Mouse (Mus musculus): ENCODE data around the gene Spint5. TPM values are rescaled to one million over a fixed set of nuclear protein-coding genes. Genes with fewer than 3 reads are reported as not detected.

Spint5 gene
- total RNA-seq, 2 experiments from 2014 or later, result not detected

Other genes starting within 250 kb of the Spint5 start
- gene Trp53tg5, start 241.6 kb upstream of the Spint5 start, total RNA-seq (2021), result not detected
- gene Dbndd2, start 229.2 kb upstream of the Spint5 start, total RNA-seq (2021), result 10 to 100 TPM; 10.9 to 17.1 TPM
- 100 to 1,000 TPM; 133 to 134 TPM for gene Pigt, start 217.8 kb upstream of the Spint5 start, total RNA-seq (2021)
- 10 to 100 TPM in 1 of 2 experiments, 1 to 10 TPM in 1; 1.9 to 49.1 TPM for gene Wfdc2, start 152.9 kb upstream of the Spint5 start, total RNA-seq (2021)
- not detected for gene Spint3, start 141.8 kb upstream of the Spint5 start, total RNA-seq (2021)
- 1 to 10 TPM in 1 of 2 experiments, under 1 TPM in 1; 0.48 to 1.2 TPM for gene Wfdc6a, start 129.9 kb upstream of the Spint5 start, total RNA-seq (2021)
- not detected for gene Eppin, start 121.7 kb upstream of the Spint5 start, total RNA-seq (2021)
- not detected for gene Wfdc6b, start 101.8 kb upstream of the Spint5 start, total RNA-seq (2021)
- gene Wfdc8, start 101.7 kb upstream of the Spint5 start, total RNA-seq (2021), result under 1 TPM; 0.20 to 0.39 TPM
- gene Wfdc16, start 76.5 kb upstream of the Spint5 start, total RNA-seq (2021), result not detected
- under 1 TPM in 1 of 2 experiments, not detected in 1; 0.76 TPM for gene Wfdc10, start 59.3 kb upstream of the Spint5 start, total RNA-seq (2021)
- gene Wfdc9, start 58.7 kb upstream of the Spint5 start, total RNA-seq (2021), result not detected
- not detected for gene Wfdc11, start 41.2 kb upstream of the Spint5 start, total RNA-seq (2021)
- gene Wfdc13, start 30.2 kb upstream of the Spint5 start, total RNA-seq (2021), result not detected
- not detected for gene Spint4, start 16.8 kb upstream of the Spint5 start, total RNA-seq (2021)
- gene Wfdc3, start 30.6 kb downstream of the Spint5 start, total RNA-seq (2021), result under 1 TPM; 0.90 to 0.92 TPM
- 10 to 100 TPM; 50.1 to 54.2 TPM for gene Dnttip1, start 30.7 kb downstream of the Spint5 start, total RNA-seq (2021)
- gene Ube2c, start 54.6 kb downstream of the Spint5 start, total RNA-seq (2021), result 10 to 100 TPM; 48.4 to 64.6 TPM
- gene Tnnc2, start 64.7 kb downstream of the Spint5 start, total RNA-seq (2021), result 100 to 1,000 TPM in 1 of 2 experiments, 10 to 100 TPM in 1; 94.0 to 231 TPM
- 10 to 100 TPM; 40.5 to 42.9 TPM for gene Snx21, start 70.5 kb downstream of the Spint5 start, total RNA-seq (2021)
- gene Acot8, start 89.6 kb downstream of the Spint5 start, total RNA-seq (2021), result 10 to 100 TPM; 30.1 to 31.3 TPM
- 1 to 10 TPM; 3.8 to 4.5 TPM for gene Zswim3, start 89.8 kb downstream of the Spint5 start, total RNA-seq (2021)
- 10 to 100 TPM; 10.7 to 11.0 TPM for gene Zswim1, start 107.4 kb downstream of the Spint5 start, total RNA-seq (2021)
- gene Spata25, start 113.2 kb downstream of the Spint5 start, total RNA-seq (2021), result 1 to 10 TPM in 1 of 2 experiments, under 1 TPM in 1; 0.76 to 1.7 TPM
- gene Ctsa, start 117.6 kb downstream of the Spint5 start, total RNA-seq (2021), result 100 to 1,000 TPM; 140 to 158 TPM
- 1 to 10 TPM; 5.4 to 7.4 TPM for gene Neurl2, start 118.2 kb downstream of the Spint5 start, total RNA-seq (2021)
- 10 to 100 TPM; 25.7 to 28.9 TPM for gene Pltp, start 142.4 kb downstream of the Spint5 start, total RNA-seq (2021)
- 10 to 100 TPM; 78.8 to 80.7 TPM for gene Pcif1, start 164.0 kb downstream of the Spint5 start, total RNA-seq (2021)
- 10 to 100 TPM; 20.7 to 21.7 TPM for gene Zfp335, start 196.5 kb downstream of the Spint5 start, total RNA-seq (2021)
- gene Mmp9, start 225.5 kb downstream of the Spint5 start, total RNA-seq (2021), result 1 to 10 TPM; 3.4 to 5.7 TPM
- 10 to 100 TPM; 12.7 to 14.0 TPM for gene Slc12a5, start 245.5 kb downstream of the Spint5 start, total RNA-seq (2021)

Data from adrenal gland, postnatal 4 days (tissue).